Mouse (Mus musculus) fat pad, adult 2 months (tissue): ENCODE data around the gene Pakap.
"Not testable (repeated sequence)": the region's sequence is repeated elsewhere in the genome, so short reads cannot be mapped to it uniquely, and the experiment has no call there.

Experiments
- DNase-seq: peaks from one replicate; pipeline ENCODE4 v3.0.0-alpha.2; 2011; ENCODE audit warnings: low read depth, low spot score; ENCODE audit errors: extremely low read depth

The Pakap gene

DNA sequence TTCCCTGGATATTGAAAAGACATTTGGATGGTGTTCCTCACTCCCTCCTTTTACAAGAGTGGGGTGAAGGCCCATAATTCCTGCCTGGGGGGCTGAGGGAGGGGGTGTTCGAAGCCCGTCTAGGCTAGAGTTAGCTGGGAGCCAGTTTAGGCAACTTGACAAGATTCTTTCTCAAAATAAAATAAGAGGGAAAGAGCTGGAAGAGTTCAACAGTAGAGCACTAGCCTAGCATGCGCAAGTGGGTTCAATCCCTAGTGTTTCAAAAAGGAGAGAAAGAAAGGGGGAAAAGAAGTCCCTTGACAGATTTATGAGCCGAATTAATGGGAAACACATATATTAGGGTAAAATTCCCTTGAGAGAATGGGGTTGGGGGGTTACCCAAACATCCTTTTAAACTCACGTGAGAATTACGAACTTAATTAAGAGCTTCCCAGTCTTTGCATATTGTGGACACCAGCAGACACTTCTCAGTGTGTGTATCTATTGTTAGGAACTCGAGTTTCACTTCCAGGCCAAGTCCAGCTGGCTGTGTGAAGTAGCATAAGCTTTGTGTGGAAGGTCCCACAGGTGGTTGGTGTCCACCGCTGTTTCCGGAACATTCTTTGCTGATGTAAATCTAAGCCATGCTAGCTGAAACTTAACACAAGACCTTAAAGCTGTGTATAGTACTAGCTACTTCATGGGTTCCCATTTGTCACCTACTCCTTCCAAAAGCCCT, 294.4 kb downstream of the Pakap start:
- DNase-seq, result no peak

GRCm38 (mm10) chr4:57866088-57866487, 298.1 kb downstream of the Pakap start:
- DNase-seq, result no peak

DNA sequence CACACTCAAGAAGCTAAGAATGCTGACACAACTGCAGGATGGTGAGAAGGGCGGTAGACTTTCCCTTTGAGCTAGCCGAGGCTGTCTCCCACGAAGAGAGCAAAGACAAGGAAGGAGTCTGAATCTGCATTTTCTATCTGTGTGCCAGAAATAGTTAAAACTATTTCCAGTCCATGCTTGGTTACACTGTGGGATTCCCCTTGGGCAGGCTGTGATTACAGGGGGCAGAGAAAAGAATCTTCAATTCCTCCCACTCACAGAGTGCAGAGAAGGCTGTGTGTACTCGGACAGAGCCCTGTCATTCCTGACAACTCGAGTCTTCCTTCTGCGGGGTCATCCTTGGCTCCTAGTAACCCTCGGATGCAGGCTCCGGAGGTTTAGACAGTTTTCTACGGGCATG, 299.0 kb downstream of the Pakap start:
- no peak for DNase-seq

GRCm38 (mm10) chr4:57867454-57867853, 299.5 kb downstream of the Pakap start:
- no peak for DNase-seq

DNA sequence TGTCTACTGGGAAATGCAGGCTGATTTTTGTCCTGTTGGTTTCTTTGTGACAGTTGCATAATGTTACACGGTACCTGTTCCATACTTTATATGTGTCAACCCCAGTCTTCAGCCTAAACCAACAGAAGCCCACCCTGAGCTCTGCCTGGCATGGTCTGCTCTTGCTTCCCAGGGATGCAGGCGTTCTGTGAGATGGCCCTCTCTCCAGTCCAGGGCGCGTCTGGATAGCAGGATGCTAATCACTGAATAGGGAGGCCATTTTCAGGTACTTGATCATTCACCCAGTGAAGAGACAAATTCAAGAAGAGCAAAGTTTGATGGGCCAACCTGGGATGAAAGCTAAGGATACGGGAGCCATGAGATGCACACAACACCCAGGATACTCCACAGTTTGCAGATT, 311.2 kb downstream of the Pakap start:
- DNase-seq, result no peak

DNA sequence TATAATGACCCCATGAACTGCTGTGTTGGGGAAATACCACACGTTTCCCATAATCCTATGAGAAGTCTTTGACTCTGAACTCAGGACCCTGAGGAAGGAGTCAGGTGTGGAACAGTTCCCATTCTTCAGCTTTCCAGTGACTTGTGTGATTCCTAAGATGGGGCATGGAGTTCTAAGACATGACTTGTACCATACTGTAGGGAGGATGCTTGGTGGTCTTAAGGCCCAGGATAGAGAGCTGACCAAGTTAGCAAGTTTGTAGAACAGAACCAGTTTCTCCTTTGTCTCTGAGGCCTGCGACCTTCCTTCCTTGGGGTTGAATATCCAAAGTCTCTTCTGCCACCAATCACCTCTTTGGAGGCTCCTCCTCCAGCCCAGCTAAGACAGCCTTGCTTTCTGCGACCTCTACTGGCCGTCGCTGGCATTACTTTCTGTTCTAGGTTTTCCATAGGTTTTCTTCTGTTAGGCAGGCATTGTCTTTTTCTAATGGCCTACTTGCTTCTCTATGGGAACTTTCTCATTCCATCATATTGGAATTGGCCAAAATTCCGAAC, 311.9 kb downstream of the Pakap start:
- DNase-seq, result no peak

GRCm38 (mm10) chr4:57883520-57884421, 315.8 kb downstream of the Pakap start:
- DNase-seq, result no peak

- DNase-seq, result no peak
Measured at GRCm38 (mm10) chr4:57884511-57884910, 316.5 kb downstream of the Pakap start.

DNA sequence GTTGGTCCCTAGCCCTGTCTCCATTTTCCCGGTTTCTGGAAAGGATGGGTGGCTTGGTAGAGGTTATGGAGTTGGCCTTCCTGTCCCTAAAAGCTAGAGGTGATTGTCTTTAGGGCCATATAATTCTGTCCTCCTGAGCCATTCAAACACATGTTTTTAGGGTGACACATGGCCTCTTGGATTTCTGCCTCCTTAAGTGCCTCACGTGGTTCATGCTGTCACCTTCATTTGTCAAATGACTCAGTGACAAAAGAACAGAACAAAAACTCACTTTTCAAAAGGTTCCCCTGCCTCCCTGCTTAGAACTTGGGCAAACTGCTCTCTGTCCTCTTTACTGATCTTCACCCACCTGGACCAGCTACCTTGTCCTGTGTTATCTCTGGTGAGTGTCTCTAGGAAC, 317.2 kb downstream of the Pakap start:
- DNase-seq, result no peak

- DNase-seq, result no peak
Measured at GRCm38 (mm10) chr4:57886066-57886887, 318.3 kb downstream of the Pakap start.

DNA sequence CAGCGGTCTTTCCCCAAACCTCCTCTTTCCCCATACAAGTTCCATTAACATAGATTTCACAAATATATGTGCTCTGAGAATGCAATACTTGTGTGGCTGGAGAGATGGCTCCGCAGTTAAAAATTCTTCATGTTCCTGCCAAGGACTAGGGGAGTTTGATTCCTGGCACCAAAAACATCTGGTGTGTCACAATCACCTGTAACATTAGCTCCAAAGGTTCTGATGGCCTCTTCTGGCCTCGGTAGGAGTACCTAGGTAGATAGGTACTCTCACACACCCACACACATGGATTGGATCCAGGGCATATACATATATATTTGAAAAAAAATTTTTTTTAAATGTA, 318.9 kb downstream of the Pakap start:
- DNase-seq, result peak; percentile 56

GRCm38 (mm10) chr4:57888246-57888645, 320.3 kb downstream of the Pakap start:
- DNase-seq, result no peak

DNA sequence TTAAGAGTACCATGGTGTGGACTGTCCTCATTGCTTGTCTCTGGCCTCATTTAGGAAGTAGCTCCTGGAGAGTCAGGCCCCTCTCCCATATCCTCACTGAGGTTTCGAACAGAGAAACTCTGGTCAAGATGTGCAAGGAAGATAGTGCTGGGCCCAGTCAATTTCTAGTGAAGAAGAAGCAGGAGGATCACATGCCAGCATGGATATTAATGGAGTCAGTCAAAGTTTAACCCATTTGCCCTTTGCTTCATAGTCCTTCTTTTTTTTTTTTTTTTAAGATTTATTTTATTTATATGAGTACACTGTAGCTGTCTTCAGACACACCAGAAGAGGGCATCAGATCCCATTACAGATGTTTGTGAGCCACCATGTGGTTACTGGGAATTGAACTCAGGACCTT, 321.0 kb downstream of the Pakap start:
- not testable (repeated sequence) for DNase-seq

GRCm38 (mm10) chr4:57889773-57890172, 321.8 kb downstream of the Pakap start:
- DNase-seq, result no peak

DNA sequence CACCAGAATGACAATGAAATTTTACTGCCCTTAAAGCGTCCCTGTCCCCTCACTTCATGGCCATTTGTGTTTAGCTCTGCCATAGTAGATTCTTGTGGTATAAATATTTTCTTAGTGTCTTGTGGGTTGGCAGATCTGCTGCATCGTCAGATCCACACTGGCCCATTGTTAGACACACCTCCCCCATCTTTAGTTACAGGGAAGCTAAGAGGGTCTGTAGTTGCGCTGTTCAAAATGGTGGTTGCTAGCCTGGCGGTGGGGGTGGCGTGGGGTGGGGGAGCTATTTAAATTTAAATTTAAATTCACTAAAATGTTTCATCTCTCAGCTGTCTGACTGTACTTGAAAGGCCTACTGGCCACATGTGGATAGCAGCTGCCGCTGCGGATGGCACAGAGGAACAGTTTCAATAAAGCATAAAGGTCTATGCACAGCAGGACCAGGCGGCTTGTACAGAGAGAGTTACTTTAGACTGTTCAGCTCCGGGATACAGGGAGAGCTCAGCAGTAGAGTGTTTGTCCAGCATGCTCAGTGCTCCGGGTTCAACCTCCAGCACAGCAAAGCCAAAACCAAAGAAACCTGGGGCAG, 324.1 kb downstream of the Pakap start:
- no peak for DNase-seq

DNA sequence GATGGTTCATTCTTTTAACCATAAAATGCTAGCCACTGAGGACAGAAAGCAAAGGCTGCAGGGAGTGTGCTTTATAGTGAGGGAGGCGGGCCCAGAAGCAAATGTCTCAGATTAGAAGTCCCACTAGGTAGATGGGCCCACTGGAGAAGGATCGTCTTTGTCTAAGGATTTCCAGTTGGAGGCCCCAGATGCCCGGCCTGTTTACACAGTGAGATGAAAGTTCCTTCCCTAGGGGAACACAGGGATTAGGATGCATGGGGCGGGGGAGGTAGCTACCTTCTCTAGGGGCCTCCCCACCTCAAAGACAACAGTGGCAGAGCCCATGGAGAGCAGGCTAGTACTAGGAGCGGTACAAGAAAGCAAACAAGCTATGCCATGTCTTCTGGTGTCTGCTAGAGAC, 327.2 kb downstream of the Pakap start:
- no peak for DNase-seq

DNA sequence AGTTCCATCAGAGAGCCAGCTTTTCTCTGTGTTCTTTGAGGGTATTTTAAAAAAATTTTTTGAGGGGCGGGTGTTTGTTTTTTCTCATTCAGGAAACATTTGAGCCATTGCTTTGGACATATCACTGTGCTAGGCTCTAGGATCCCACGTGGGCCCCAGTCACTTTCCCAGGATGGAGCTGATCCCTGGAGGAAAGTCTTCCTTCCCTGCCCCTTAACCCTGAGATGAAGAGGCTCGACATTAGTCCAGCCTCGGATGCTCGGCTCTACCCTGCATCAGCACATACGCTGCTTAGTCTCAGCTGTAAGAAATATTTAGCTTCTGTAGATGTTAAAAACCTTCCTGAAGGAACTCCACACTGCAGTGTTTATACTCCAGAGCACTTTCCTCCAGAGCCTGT, 327.9 kb downstream of the Pakap start:
- DNase-seq, result no peak

GRCm38 (mm10) chr4:57896631-57897030, 328.7 kb downstream of the Pakap start:
- no peak for DNase-seq

- no peak for DNase-seq
Measured at GRCm38 (mm10) chr4:57901210-57901609, 333.2 kb downstream of the Pakap start.

GRCm38 (mm10) chr4:57902619-57903018, 334.6 kb downstream of the Pakap start:
- DNase-seq, result no peak

DNA sequence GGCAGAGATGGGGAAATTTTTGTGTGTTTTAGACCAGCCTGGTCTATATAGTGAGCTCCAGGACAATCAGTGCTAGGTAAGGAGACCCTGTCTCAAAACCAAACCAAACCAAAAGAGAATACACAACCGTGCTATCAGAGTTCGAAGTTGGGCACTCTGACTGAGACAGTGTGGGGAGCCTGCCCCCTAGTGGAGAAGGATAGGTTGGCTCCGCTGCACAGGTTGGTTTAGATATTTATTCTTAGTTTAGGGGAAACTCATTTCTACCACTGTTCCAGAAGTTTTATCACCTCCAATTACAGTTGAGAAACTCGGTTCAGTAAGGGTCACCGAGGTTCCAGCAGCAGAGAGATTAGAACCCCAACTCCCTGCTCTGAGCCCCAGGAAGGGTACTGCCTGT, 336.2 kb downstream of the Pakap start:
- DNase-seq, result no peak
